Mouse (Mus musculus): ENCODE results near the gene Igtp.

GRCm38 (mm10) chr11:58250550-58250949 is 51.2 kb downstream of the Igtp start:
- TF ChIP-seq MAX (IDR thresholded peaks at IDR 0.05; ENCODE audit: low read length) (no peak), JUND (conservative IDR thresholded peaks at IDR 0.05; ENCODE audit: low read depth, low read length) (no peak), CTCF (conservative IDR thresholded peaks at IDR 0.05 in 1 of 2, IDR thresholded peaks at IDR 0.05 in 1 of 2; ENCODE audit: low read depth in 2 of 2, low read length in 2 of 2) (no peak), POLR2A (IDR thresholded peaks at IDR 0.05; ENCODE audit: low read depth, low read length) (no peak), ZC3H11A (IDR thresholded peaks at IDR 0.05; ENCODE audit: low read depth, low read length) (no peak), SIN3A (IDR thresholded peaks at IDR 0.05; ENCODE audit: low read length) (no peak), USF1 (IDR thresholded peaks at IDR 0.05; ENCODE audit: low read depth, low read length) (no peak), EP300 (IDR thresholded peaks at IDR 0.05; ENCODE audit: low read length) (no peak), UBTF (IDR thresholded peaks at IDR 0.05; ENCODE audit: low read depth, low read length) (no peak), USF2 (conservative IDR thresholded peaks at IDR 0.05; ENCODE audit: low read depth, low read length) (no peak), ZMIZ1 (IDR thresholded peaks at IDR 0.05; ENCODE audit: low read depth, low read length) (no peak), HCFC1 (IDR thresholded peaks at IDR 0.05; ENCODE audit: low read depth, low read length) (no peak)

Data from CH12.LX (cell line).